Mouse (Mus musculus): ENCODE results near the gene Tmem165. TPM values are rescaled to one million over a fixed set of nuclear protein-coding genes. Genes with fewer than 3 reads are reported as not detected.
A peak's percentile ranks its signal among the peaks of the same experiment; 100 is the strongest.

Gene Tmem165
- total and polyA plus RNA-seq, 3 experiments, result 28.1 to 164 (median 49.1) TPM

DNA sequence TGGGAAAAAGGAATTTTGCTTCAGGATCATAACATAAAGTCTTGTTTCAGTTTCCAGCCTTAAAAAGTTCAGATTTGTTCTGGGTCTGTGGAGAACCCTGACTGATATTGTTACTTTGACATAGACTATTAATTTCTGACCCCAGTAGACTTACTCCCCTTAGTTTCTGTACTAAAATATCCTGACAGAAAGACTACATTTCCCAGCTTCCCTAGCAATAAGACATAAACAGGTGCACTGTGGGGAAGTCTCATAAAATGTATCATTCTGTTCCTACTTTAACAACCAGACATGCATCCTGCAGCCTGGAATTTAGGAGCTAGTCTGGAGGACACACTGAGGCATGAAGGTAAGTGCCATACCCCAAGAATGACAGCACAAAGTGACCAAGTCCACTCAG lies 12.6 kb upstream of the Tmem165 start:
- no peak for DNase-seq

DNA sequence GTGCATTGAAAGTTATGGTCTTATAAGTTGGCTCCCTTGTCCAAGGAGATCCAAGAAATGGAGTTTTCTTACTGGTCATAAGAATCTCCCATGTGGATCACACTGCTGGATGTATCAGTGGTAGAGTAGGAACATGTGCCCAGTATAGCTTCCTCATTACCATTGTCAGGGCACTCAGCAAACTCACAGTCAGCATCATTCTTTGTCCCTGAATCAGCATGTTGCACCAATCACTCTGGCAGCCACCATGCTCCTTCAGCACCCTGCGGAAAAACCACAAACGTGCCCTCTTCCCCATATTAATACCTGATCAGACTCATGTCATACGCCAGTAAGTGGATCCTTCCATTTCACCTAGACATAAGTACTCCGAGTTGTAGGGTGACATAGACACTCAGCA lies 8.6 kb upstream of the Tmem165 start:
- no peak for DNase-seq

DNA sequence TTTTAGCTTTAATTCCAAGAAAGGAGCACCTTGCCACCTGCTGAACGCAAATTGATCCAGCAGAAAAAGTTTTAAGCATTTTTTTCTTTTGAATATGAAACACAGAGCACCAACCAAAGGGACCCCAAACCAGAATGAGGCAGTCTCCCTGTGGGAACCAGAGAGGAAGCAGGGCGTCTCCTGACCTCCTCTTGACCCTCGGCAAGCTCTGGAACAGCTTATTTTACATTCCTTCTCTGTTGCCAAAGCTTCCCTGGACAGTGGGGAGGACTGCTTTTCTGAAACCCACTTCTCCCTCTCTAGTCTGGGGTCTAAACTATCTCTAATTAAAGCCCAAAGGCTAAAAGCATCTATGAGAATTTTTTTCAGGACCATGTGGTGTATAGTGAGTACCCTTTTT lies 7.3 kb upstream of the Tmem165 start:
- DNase-seq, result no peak

DNA sequence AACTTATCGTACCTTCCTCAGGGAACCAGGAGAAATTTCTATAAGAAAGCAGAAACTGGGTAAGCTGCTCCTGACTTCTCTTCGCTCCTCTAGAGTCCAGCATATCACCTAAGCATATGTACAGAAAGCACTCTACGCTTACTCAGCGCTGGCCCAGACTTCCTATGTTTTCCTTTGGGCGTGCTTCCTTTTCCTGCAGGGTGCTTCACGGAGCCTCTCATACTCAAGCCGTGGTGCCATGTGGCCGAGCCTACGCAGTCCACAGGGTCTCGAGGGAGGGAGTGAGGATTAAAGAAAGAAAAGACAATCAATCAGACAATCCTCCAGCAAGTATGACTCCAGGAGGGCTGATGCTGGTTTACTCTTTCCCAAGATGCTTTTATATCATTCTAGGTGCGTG lies 6.8 kb upstream of the Tmem165 start:
- DNase-seq, result no peak

DNA sequence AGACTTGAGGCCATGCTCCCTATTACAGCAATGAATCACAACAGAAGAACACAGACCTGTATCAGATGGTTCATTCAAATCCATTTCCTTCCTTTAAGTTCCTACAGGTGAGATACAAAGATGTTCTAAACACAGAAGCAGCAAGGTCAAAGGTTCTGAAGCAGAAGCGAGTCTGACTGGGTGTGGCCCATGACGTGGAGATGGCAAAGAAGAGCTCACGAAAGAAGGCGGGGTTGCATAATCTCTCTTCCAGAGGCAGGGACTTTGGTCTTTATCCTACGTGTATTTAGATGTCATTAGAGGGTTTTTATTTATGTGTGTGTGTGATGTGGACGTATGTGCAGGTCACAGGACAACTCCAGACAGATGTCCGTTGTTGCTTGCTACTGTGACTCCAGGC lies 6.0 kb upstream of the Tmem165 start:
- DNase-seq, result no peak

DNA sequence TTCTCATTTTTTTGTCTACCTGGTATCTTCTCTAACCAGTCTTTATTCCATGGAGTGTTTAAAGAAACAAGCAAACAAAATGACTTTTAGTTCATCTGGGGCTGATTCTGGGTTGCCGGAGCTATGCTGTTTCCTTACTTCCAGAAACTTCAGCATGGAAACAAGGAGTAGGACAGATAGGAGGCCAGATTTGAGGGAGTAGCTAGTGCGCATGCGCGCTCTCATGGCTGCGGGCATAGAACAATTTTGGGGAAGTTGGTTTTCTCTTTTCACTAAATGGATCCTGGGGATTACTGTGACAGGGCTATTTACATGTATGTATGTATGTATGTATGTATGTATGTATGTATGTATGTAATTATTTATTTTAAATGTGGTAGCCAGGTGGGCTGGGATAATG lies 4.5 kb upstream of the Tmem165 start:
- no peak for DNase-seq

DNA sequence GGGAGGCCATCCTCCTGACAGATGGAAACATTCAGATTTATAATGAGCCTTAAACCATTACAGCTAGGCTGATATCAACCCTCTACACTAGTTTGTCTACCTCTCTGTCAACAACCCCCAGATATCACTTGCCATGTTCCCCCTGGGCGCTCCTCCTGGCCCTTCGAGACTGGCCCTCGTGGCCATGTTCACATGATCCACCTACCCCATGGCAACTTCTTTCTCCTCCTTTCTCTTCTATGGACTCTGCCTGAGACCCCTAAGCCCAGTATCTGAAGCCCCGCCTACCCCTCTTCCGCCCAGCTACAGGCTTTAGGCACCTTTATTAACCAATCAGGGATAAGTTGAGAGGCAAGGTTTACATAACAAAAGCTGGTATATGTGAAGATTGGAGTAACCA lies 3.9 kb upstream of the Tmem165 start:
- DNase-seq, result no peak

DNA sequence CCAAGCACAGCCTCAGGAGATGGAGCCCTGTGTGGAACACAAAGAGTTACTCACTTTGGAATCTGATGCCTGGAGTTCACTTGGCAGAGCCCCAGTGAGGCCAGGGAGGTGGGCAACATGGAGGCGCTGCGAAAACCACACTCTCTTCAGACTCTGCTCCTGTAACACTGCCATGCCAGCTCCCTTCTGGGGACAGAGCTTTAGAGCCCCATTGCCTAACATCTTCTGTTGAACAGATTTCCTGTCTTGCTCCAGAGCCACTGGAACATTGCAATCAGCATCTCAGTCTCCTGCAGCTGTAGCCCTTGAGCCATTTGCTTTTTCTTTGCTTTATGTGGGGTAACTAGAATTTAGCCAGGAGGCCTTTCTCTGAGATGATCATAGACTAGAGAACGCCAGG lies 1.4 kb upstream of the Tmem165 start:
- no peak for DNase-seq

DNA sequence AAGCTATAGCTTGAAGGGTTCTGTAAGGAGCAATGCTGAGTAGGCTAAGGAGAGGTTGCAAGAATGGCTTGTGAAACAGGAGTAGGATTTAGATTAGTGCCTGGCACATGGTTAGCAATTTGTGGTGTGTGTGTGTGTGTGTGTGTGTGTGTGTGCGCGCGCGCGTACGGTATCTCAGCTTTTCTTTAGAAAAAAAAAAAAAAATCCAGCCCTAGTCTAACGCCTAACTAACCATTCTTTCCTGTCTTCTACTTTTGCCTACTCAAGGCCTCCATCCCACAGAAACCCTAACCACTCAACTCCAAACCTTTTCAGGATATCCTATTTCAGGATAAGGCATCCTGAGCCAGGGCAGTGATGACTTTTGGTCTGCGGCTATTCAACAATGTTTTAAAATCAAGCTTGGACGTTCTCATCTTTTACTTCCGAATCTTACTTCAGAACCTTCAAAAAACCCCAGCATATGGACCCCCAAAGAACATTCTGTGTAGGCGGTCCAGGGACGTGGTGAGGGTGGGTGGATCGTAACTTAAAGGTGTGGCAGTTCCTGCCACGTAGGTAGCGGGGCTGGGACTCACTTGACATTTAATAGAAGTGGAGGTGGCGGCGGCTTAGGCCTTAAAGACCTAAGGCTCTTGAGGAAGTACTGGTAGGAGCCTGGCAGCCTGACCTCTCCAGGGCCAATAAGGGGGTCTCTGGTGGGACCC lies 484 bp upstream of the Tmem165 start:
- no peak for DNase-seq

DNA sequence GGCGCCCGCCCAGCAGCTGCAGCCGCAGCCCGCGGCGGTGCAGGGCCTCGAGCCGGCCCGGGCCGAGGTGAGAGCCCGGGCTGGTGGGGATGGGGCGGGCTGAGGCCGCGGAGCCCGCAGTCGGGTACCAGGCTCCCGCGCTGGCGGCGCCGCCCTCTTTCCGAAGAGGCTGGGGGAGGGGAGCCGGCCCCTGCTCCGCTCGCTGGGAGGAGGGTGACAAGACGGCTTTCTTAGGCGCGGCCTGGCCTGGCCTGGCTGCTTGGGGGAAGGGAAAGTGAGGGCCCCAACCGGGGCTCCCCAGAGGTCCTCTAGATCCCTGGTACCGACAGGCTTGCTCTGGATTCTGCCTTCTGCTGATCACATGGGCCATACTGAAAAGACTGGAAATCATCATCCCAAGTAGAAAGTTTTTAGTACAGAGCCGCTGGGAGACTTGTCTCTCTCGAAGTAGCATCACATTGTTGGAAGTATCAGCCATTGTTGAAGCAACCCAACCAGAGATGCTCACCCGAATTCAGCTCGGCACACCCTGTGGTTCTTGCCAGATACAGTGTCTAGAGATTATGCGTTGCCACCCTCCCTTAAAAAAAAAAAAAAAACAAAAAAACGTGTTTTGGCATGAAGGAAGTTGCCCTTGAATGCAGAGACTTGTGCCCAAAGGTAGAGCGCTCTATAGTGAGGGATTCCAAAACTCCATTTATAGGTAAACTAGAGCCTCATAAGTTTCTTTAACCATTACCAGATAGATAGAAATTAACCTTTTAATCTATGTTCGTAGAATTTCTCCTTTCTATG lies 803 bp downstream of the Tmem165 start:
- DNase-seq, result peak; percentile 90

DNA sequence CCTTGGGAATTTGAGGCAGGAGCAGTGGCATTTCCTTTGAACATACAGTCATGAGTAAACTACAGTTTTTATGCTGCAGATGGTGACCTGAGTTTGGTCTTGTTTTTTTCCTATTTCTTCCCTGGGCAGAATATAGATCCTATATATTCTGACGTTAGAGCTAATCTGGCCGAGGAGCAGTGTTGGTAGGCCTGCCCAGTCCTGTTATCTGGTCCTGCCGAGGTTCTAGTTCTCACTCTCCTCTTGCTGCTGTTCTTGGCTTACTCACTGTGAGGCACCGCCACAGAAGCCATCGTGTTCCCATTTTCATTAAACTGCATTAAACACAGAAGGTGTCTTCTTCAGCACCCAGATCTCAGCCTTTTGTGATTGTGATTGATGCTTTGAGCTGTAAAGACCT lies 4.2 kb downstream of the Tmem165 start:
- DNase-seq, result no peak

DNA sequence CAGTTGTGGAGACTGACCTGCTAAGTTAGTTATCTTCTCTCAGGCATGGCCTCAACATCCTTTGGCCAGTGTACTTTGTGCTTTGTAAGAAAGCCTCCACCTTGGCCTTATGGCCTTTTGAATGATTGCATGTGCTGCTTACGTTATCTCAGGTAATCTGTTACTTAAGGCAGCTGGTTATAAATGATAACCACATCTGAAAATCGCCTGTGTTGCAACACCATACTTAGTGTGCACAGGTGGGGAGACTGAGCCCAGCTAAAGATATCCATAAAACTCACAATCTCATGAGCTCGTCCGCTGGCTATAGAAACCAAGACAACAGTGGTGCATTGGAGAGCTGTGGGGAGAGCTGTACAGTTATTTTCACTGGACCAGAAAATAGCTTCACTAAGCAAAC lies 6.9 kb downstream of the Tmem165 start:
- no peak for DNase-seq

DNA sequence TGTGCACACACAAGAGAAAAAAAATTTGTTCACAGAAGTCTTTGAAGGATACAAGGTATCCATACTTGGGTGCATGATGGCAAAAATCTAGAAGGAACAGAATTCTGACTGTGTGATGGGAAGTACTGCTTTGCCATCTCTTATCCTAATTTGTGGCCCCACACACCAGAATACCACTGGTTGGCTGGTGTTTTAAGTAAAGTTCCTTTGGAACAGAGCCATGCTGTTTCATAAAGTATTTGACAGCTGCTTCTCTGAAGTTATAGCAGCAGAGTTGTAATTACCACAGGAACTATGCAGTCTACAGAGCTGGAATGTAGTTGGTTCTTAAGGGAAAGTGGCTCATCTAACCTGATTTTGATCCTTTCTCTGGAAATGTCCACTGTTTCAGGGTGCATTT lies 9.4 kb downstream of the Tmem165 start:
- DNase-seq, result no peak

DNA sequence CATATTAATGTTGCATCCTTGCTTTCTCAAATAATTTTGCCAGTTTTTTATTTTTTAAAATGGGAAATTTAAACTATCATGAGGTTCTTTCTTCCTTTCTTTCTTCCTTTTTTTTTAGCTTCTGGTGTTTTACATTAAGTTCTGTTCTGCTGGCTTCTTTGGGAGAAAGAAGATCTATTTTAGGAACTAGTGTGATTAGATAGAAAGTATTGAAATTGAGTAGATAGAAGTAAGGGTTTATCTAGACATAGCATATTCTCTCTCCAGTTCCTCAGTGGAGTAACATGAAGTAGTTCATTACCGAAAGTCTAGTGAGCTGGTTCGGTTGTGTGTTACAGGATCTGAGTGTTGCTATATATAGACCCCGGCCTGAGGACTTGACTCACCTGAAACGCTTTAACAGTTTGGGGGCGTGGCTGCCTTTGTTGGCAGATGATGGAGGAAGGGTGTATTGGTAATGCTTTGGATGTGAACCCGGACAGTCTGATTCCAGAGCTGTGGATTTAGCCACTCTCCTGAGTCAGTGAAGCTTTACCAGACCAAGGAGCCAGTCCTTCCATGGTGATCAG lies 10.8 kb downstream of the Tmem165 start:
- no peak for DNase-seq

DNA sequence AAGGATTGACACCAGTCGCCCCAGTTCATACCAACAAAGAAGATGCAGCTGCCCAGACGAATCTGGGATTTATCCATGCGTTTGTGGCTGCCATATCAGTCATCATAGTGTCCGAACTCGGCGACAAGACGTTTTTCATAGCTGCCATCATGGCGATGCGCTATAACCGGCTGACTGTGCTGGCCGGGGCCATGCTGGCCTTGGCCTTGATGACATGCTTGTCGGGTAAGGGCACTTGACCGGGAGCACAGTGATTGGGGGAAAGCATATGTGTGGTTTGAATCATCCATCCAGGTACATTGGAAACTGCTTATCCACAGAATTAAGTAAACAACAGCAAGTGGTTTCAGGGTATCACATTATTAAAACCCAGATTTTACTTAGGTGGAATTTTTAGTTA lies 15.7 kb downstream of the Tmem165 start:
- peak; percentile 68 for DNase-seq

DNA sequence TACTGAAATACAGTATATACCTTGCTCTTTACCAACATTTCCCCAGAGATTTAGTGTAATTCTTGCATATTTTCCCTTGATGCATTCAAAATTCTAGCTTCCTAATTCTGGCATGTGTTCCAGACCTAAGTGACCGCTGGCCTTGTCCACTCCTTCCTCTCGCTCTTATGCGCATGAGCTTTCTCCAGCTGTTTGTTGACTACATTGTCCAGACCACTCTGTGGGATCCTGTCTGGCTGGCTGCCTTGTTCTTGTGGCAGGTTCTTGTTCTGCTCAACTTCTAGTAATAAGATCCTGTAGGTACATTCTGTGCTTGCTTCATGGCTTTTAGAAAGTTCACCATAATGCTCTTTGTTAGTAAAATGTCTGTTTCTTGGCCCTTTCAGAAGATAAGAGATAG lies 19.5 kb downstream of the Tmem165 start:
- no peak for DNase-seq

DNA sequence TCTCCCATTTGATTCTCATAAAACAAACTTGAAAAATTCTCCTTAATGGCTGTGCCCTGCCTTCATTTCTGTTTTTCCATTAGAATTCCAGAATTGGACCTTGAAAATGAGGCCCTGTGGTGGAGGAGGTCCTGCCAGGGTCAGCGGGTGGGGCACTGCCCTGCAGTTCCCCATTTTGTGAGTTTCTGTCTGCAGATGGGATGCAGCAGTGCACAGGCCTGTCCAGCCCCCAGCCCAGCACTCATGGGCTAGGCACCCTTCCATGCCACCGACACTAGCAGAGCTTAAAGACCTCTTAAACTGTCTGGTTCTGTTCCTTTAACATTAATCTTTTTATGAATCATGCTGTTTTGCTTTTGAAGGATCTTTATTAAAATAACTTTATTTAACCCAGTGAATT lies 22.2 kb downstream of the Tmem165 start:
- DNase-seq, result peak; percentile 43

DNA sequence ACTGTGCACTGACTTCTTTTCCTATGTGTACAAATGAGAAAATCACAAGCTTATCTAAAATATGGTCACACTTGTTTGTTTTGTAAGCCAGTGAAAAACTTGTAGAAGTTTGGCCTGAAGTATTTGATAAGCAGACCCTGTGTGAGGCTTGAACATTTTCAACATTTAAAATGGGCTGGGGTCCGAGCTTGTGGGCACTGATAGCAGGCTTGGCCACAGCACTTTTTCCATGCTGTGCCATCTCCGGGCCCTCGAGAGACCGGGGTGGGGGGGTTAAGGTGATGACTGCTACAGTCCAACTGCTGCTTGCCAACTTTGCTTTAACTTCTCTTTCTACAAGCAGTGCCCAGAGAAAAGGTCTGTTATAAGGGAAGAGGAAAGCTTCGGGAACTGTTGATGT lies 24.4 kb downstream of the Tmem165 start:
- no peak for DNase-seq

DNA sequence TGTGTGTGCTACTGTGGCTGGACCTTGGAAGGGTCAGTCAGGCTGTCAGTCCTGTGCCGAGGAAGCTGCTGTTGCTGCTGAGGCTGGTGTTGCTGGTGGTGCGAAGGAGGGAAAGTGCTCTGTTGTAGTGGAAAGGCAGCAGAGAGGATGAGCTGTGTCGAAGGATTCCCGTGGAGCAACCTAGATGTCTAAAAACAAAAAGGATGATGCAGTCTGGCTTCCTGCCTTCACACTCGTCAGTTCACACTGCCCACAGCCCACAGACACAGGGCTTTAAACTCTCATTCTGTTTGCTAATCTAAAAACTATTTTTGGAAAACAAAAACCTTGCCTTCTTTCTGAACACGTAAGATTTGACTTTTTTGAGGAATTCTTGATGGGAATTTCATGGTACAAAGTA lies 33.0 kb downstream of the Tmem165 start:
- DNase-seq, result no peak

DNA sequence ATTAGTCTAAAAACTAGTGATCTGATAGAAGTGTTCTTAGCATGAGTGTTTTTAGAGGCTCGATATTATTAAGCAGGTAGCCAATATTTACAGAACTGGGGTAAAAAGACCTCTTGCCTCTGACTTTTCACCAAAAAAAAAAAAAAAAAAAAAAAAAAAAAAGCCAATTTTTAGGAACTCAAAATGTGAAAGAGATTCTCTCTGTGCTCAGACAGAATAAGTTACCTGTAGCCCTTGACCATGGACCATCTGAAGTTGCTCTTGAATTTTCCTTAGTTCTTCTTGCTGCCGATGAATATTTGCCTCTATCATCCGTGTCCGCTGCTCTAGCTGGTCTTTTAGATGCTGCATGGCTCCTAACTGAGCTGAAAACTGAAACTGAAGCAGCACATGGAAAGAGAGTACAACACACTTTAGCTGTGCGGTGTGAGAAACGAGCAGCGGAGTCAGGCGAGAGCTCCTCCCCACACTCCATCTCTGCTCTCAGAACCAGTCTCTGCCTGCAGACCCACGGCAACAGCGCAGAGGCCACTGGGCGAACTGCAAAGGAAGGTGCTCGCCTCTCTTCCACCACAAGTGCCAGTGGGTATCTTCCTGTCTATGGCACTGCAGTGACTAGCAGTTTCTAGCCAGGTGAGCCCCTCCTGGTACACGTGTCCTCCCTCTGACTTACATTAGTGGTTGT lies 47.6 kb downstream of the Tmem165 start:
- DNase-seq, result no peak

DNA sequence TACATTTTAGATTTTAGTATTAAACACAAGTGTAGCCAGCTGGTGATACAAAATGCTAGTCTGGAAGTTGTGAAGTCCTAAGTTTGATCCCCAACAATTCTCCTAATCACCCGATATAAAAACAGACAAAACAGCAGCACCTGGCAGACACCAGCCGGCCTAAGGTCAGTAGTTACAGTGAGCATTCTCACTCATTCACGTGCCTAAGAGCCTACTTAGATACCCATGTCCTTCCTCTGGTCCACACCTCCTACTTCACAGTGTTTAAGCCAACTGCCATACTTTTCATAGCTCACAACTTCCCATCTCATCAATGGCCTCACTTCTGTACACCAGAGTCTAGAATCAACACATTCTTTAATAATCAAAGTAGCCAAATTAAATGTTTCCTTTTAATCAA lies 59.6 kb downstream of the Tmem165 start:
- no peak for DNase-seq

DNA sequence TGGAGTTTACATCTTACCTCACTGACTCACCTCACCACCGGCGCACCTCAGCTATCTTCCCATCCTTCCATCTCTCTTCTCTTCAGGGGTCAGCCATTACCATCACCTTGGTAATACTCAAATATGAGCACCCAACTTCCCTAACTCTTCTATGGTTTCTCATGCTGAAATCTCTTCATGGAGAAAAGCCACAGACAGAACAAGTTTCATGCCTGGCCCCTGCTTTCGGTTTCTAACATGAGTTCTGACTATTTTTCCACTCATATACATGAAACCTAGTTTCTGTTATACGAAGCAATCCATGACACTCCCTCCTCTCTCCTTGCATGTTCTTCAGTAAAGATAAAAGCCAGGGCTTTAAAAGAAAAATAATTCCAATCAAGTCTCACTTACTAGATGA lies 60.2 kb downstream of the Tmem165 start:
- DNase-seq, result no peak

DNA sequence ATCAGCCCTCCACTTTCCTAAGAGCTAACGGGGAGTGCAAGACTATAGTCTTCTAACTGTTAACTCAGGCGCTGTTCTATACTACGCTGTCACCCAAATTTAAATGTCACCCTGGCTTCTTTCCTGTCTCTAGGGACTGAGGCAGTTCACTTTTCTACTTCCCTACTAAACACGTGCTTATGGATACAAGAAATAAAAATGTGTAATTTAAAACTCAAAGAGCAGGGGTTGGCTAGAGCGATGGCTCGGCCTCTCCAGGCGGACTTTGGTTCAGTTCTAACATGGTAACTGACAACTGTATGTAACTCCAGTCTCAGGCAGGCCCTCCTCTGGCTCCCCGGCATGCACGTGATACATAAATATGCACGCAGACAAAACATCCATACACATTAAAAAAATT lies 60.8 kb downstream of the Tmem165 start:
- DNase-seq, result no peak
